Mouse (Mus musculus) skeletal muscle tissue, adult 2 months (tissue): ENCODE results near the gene Sgtb.

Experiments used
- DNase-seq: peaks from one replicate; pipeline ENCODE4 v3.0.0-alpha.2; 2012; ENCODE audit warnings: low read depth, low spot score

The Sgtb gene

GRCm38 (mm10) chr13:104178650-104179121 lies 69.1 kb downstream of the Sgtb start, which contains the start of gene Trim23:
Gene Trim23 (plus strand): TSS chr13:104178797.
- peak; percentile 99 for DNase-seq

DNA sequence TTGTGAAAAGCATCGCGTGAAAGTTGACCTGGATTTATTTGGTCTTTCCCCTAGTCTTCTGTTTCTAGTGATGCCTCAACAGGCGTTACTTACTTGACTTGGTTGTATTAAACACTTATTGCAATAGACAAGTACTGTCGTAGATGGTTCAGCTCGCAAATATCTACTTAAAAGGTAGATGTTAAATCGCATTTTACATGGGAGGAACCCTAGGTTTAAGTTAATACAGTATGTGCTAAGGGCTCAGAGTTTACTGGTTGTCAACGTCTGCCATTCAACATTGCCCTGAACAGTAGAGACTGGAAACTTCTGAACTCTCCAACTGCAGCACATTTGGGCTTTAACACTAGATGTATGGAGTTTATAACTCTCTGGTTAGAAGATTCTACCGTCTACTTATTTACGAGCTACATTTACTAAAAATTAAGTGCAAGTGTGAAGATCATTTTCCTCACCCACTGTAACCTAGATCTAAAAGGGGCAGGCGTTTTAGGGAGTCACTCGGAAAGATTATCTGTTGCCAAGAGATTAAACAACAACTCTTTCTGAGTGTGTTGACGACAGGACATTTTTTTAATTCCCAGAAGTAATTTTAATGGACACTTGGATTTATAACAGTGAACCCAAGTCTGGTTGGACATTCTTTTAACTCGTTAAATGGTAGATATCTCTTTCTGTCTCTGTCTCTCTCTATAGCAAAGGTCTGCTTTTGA lies 69.8 kb downstream of the Sgtb start:
- no peak for DNase-seq

DNA sequence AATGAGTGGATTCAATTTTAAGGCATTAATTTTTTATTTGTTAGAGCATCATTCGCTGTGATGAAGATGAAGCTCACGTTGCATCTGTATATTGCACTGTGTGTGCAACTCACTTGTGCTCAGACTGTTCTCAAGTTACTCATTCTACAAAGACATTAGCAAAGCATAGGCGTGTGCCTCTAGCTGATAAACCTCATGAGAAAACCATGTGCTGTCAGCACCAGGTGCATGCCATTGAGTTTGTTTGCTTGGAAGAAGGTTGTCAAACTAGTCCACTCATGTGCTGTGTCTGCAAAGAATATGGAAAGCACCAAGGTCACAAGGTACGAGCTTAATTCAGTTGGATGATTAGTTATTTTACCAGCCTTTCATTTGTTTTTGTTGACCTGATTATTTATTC lies 77.8 kb downstream of the Sgtb start:
- no peak for DNase-seq
